Mouse (Mus musculus) small intestine, adult 2 months (tissue): ENCODE data around the gene Itgb3. TPM values are rescaled to one million over a fixed set of nuclear protein-coding genes. Genes with fewer than 3 reads are reported as not detected.

Source experiments
- H3K27ac ChIP-seq: fragments of 200-500 bp; 2 replicates; pipeline ENCODE4 v1.5.1; 2012; ENCODE audit warnings: low read depth, low read length, control low read depth, inconsistent platforms; ENCODE audit not compliant: insufficient read depth
- H3K27me3 ChIP-seq: fragments of 200-500 bp; 2 replicates; pipeline ENCODE4 v1.6.1; 2012; ENCODE audit warnings: mild to moderate bottlenecking, moderate library complexity, low read length, inconsistent platforms; ENCODE audit not compliant: control insufficient read depth, insufficient read depth
- H3K36me3 ChIP-seq: fragments of 200-500 bp; 2 replicates; pipeline ENCODE4 v1.6.1; 2012; ENCODE audit warnings: mild to moderate bottlenecking, low read length, control low read depth, inconsistent platforms; ENCODE audit not compliant: control insufficient read depth, insufficient read depth
- H3K4me1 ChIP-seq: fragments of 200-500 bp; 2 replicates; pipeline ENCODE4 v1.6.1; 2012; ENCODE audit warnings: low read length, inconsistent platforms, mixed read lengths; ENCODE audit not compliant: control insufficient read depth, insufficient read depth, insufficient read length
- H3K4me3 ChIP-seq: fragments of 200-500 bp; 2 replicates; pipeline ENCODE4 v1.5.1; 2012; ENCODE audit warnings: low read depth, mild to moderate bottlenecking, control low read depth, inconsistent platforms, low read length, moderate library complexity
- CTCF ChIP-seq: fragments of 200-500 bp; IDR thresholded peaks from 2 replicates; pipeline ENCODE4 v1.5.1; 2012; ENCODE audit warnings: low read depth, mild to moderate bottlenecking, control low read depth, inconsistent platforms, low read length, moderate library complexity, mixed read lengths; ENCODE audit not compliant: insufficient replicate concordance, insufficient read length; ENCODE audit errors: extremely low read depth
- POLR2A ChIP-seq: fragments of 200-500 bp; IDR thresholded peaks from 2 replicates; pipeline ENCODE4 v1.6.1; 2012; ENCODE audit warnings: low read depth, mild to moderate bottlenecking, control low read depth, inconsistent platforms, low read length, moderate library complexity
- WGBS: fragments of 180-500 bp; shearing (Covaris S2); methylation state at CpG from one replicate; pipeline ENCODE4 v1.1.7; 2018; 5-methylcytosine and 5-hydroxymethylcytosine counted together
- polyA plus RNA-seq: library from polyadenylated mRNA; depleted of rRNA; stranded (reverse); fragments of >200 nt; gene quantifications from 2 replicates; pipeline ENCODE4 v1.2.3, GENCODE M21; 2012; rRNA removed

Itgb3 gene
- polyA plus RNA-seq, 1 experiment: 7.2 TPM

- Histone ChIP-seq H3K27ac (no peak overlapping the region), H3K27me3 (no peaks in the 10 kb centered on the region), H3K36me3 (no peaks in the 10 kb centered on the region; the same call in 1 of the 2 replicates), H3K4me3 (no peak overlapping the region), H3K4me1 (peaks cover 2% of the 10 kb centered on the region; the same call in 1 of the 2 replicates)
- TF ChIP-seq POLR2A (no peak), CTCF (no peak)
- WGBS: 44% methylated on average over 5 of the region's 5 CpGs
Observed at GRCm38 (mm10) chr11:104667399-104667798, 59.6 kb downstream of the Itgb3 start.

- no peak overlapping the region for H3K27ac ChIP-seq
- no peak for TF ChIP-seq POLR2A
- TF ChIP-seq CTCF: no peak
- no peaks in the 10 kb centered on the region for H3K27me3 ChIP-seq
- H3K4me3 ChIP-seq: no peak overlapping the region
- 61% methylated on average over 4 of the region's 4 CpGs for WGBS
- H3K4me1 ChIP-seq: peaks cover 2% of the 10 kb centered on the region; the same call in 1 of the 2 replicates
- no peaks in the 10 kb centered on the region; the same call in 1 of the 2 replicates for H3K36me3 ChIP-seq
Observed at GRCm38 (mm10) chr11:104673412-104673811, 65.6 kb downstream of the Itgb3 start.

GRCm38 (mm10) chr11:104674768-104675167 is 67.0 kb downstream of the Itgb3 start:
- no peak overlapping the region for H3K4me3 ChIP-seq
- H3K36me3 ChIP-seq: no peaks in the 10 kb centered on the region; the same call in 1 of the 2 replicates
- peaks cover under 1% of the 10 kb centered on the region; the same call in 1 of the 2 replicates for H3K4me1 ChIP-seq
- TF ChIP-seq CTCF: no peak
- TF ChIP-seq POLR2A: no peak
- WGBS: 85% methylated on average over 11 of the region's 11 CpGs
- H3K27ac ChIP-seq: no peak overlapping the region
- no peaks in the 10 kb centered on the region for H3K27me3 ChIP-seq

GRCm38 (mm10) chr11:104685548-104685947 is 77.7 kb downstream of the Itgb3 start, which contains the start of gene Gm11639:
Gene Gm11639 (plus strand): TSS chr11:104685707.
- H3K27me3 ChIP-seq: no peaks in the 10 kb centered on the region
- H3K4me3 ChIP-seq: no peak within 1 kb of the TSS
- H3K36me3 ChIP-seq: no peaks in the 10 kb centered on the region
- no peak for TF ChIP-seq CTCF
- TF ChIP-seq POLR2A: no peak
- 32% methylated on average over 23 of the region's 23 CpGs for WGBS
- no peaks in the 10 kb centered on the region for H3K4me1 ChIP-seq
- no peak within 1 kb of the TSS for H3K27ac ChIP-seq

- WGBS: 84% methylated on average over 6 of the region's 6 CpGs
- Histone ChIP-seq H3K4me3 (no peak overlapping the region), H3K27me3 (no peaks in the 10 kb centered on the region), H3K27ac (no peak overlapping the region), H3K36me3 (no peaks in the 10 kb centered on the region), H3K4me1 (no peaks in the 10 kb centered on the region)
- TF ChIP-seq CTCF (no peak), POLR2A (no peak)
Observed at GRCm38 (mm10) chr11:104693235-104693634, 85.4 kb downstream of the Itgb3 start.

GRCm38 (mm10) chr11:104704097-104704496 is 96.3 kb downstream of the Itgb3 start:
- Histone ChIP-seq H3K27me3 (no peaks in the 10 kb centered on the region), H3K36me3 (no peaks in the 10 kb centered on the region), H3K4me3 (no peak overlapping the region), H3K4me1 (no peaks in the 10 kb centered on the region; the same call in 1 of the 2 replicates), H3K27ac (no peak overlapping the region)
- 66% methylated on average over 15 of the region's 15 CpGs for WGBS
- TF ChIP-seq CTCF (no peak), POLR2A (no peak)

- H3K27ac ChIP-seq: no peak overlapping the region
- no peaks in the 10 kb centered on the region for H3K36me3 ChIP-seq
- 62% methylated on average over 2 of the region's 2 CpGs for WGBS
- H3K4me1 ChIP-seq: no peaks in the 10 kb centered on the region; the same call in 1 of the 2 replicates
- H3K4me3 ChIP-seq: no peak overlapping the region
- TF ChIP-seq CTCF: no peak
- no peak for TF ChIP-seq POLR2A
- H3K27me3 ChIP-seq: no peaks in the 10 kb centered on the region
Observed at GRCm38 (mm10) chr11:104707084-104707483, 99.3 kb downstream of the Itgb3 start.

Other genes with a start within 250 kb of the Itgb3 start
- 29.3 and 60.1 TPM in 2 replicates for gene Kansl1, start 139.1 kb upstream of the Itgb3 start, polyA plus RNA-seq
- gene Cdc27, start 57.4 kb upstream of the Itgb3 start, polyA plus RNA-seq: 0.74 and 1.2 TPM in 2 replicates
- 2.2 and 3.4 TPM in 2 replicates for gene Myl4, start 57.3 kb upstream of the Itgb3 start, polyA plus RNA-seq
- gene Gm11639, start 77.7 kb downstream of the Itgb3 start, polyA plus RNA-seq: not detected in 2 replicates